Mouse (Mus musculus): ENCODE measurements around the gene Alx3.

DNA sequence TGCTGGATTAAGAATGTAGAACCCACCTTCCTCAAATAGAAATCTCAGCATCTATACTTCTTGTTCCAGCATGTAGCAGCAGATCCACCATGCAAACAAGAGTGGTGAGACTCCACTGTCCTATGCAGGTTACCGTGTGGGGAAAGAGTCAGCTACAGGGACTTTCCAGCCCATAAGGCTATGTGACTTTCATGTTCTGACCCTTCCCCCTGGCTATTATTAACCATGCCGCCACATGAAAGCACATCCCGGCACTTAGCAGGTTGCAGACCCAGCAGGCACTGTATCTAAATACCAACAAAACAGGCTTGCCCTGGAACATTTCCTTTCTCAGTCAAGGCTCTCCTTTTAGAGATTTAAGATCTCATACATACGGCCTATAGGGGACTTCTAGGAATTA lies 16.6 kb downstream of the Alx3 start:
- TF ChIP-seq GATA1 (IDR thresholded peaks at IDR 0.05; ENCODE audit: borderline replicate concordance, low read length) (no peak), FLI1 (IDR thresholded peaks at IDR 0.05; ENCODE audit: low read length) (no peak)
